Mouse (Mus musculus) WW6 (cell line): ENCODE results near the gene Vmn2r49.
"Not testable (repeated sequence)": the region's sequence is repeated elsewhere in the genome, so short reads cannot be mapped to it uniquely, and the experiment has no call there.

Source experiments
- DNase-seq: peaks from one replicate; pipeline ENCODE4 v3.0.0-alpha.2; 2013; ENCODE audit warnings: low read depth, low spot score

Vmn2r49 gene

GRCm38 (mm10) chr7:9992157-9992556 is at the start of gene Vmn2r49:
Gene Vmn2r49 (minus strand): TSS chr7:9992257.
- DNase-seq: not testable (repeated sequence)

DNA sequence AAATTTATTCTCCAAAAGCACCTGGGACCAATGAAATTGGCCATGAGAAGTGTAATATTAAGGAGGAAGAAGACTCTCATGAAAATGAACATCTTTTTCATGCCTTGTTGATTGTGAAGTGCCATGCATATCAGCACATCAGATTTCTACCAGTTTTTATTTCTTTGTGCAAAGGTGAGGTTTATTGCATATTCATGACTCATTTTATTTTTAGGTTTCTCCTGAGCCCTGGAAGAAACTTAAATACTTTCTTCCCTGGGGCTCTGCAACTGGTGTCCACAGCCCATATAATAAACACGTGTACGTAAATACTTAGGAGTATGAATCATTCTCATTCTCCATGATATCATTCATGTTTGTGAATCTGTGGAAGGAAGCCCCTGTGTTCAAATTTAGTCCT is 38.6 kb downstream of the Vmn2r49 start, which contains the start of gene Vmn2r48:
Gene Vmn2r48 (minus strand): TSS at position 101 of the 400 bp plus-strand sequence.
- DNase-seq: not testable (repeated sequence)
